Mouse (Mus musculus) hindbrain, embryonic 13.5 days (tissue): ENCODE measurements around the gene Gm8897. TPM values are rescaled to one million over a fixed set of nuclear protein-coding genes. Genes with fewer than 3 reads are reported as not detected.
"Not testable (repeated sequence)": the region's sequence is repeated elsewhere in the genome, so short reads cannot be mapped to it uniquely, and the experiment has no call there.

Experiments used
- ATAC-seq: fragments of 200-750 bp; cut with Nextera tagmentation; 2 replicates; pipeline ENCODE4 v1.8.0; 2017; ENCODE audit warnings: moderate TSS enrichment; ENCODE audit not compliant: low FRiP score
- H3K27ac ChIP-seq: fragments of 300-500 bp; sonication (generic); 2 replicates; pipeline ENCODE4 v1.5.1; 2015; ENCODE audit warnings: inconsistent platforms, mild to moderate bottlenecking, moderate library complexity
- H3K27me3 ChIP-seq: fragments of 300-500 bp; sonication (generic); 2 replicates; pipeline ENCODE4 v1.6.1; 2015; ENCODE audit warnings: mild to moderate bottlenecking, inconsistent platforms
- H3K36me3 ChIP-seq: fragments of 300-500 bp; sonication (generic); 2 replicates; pipeline ENCODE4 v1.6.1; 2015; ENCODE audit warnings: mild to moderate bottlenecking, inconsistent platforms
- H3K4me1 ChIP-seq: fragments of 300-500 bp; sonication (generic); replicated peaks from 2 replicates; pipeline ENCODE4 v1.6.1; 2015; ENCODE audit warnings: inconsistent platforms
- H3K4me2 ChIP-seq: fragments of 300-500 bp; sonication (generic); 2 replicates; pipeline ENCODE4 v1.6.1; 2015; ENCODE audit warnings: inconsistent platforms, mild to moderate bottlenecking, moderate library complexity
- H3K4me3 ChIP-seq: fragments of 300-500 bp; sonication (generic); 2 replicates; pipeline ENCODE4 v1.5.1; 2015; ENCODE audit warnings: mild to moderate bottlenecking, inconsistent platforms
- H3K9ac ChIP-seq: fragments of 300-500 bp; sonication (generic); 2 replicates; pipeline ENCODE4 v1.6.1; 2015; ENCODE audit warnings: mild to moderate bottlenecking, inconsistent platforms
- H3K9me3 ChIP-seq: fragments of 300-500 bp; sonication (generic); 2 replicates; pipeline ENCODE4 v1.6.1; 2016; ENCODE audit warnings: inconsistent platforms
- WGBS: fragments of 180-500 bp; shearing (Covaris S2); methylation state at CpG from one replicate; pipeline ENCODE4 v1.1.7; 2015; 5-methylcytosine and 5-hydroxymethylcytosine counted together
- polyA plus RNA-seq: library from polyadenylated mRNA; unstranded; fragments of >200 nt; fragmentation: Nextera tagmentation; extraction: Ambion mirVana; gene quantifications from 2 replicates; pipeline ENCODE4 v1.2.1, GENCODE M21; 2015

The Gm8897 gene
- not detected in 2 replicates for polyA plus RNA-seq

DNA sequence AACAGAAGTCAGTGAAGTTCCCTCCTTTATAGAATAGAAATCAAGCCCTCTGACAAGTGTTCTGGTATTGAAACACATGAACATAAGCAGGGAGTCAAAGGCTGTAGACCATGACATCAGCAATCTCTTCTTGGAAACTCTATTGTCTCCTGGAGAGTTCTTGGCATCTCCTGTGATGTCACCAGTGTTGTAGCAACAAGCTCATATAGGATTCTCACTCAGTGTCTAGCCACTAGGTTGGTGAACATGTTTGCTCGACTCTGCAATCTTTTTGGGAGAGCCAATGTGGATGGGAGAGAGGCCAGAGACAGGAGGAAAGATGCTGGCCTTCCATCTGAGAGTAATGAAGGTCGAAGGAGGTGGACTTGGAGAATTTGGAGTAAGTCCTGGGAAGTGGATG lies at the start of gene Gm8897:
Gene Gm8897, plus strand, starts transcription at position 301 of the 400 bp plus-strand sequence.
- H3K9ac ChIP-seq, H3K4me1 ChIP-seq, H3K4me3 ChIP-seq, H3K27ac ChIP-seq, H3K36me3 ChIP-seq, H3K9me3 ChIP-seq, H3K4me2 ChIP-seq, ATAC-seq, H3K27me3 ChIP-seq: not testable (repeated sequence)
- WGBS = 53% methylated on average over 2 of the region's 2 CpGs

DNA sequence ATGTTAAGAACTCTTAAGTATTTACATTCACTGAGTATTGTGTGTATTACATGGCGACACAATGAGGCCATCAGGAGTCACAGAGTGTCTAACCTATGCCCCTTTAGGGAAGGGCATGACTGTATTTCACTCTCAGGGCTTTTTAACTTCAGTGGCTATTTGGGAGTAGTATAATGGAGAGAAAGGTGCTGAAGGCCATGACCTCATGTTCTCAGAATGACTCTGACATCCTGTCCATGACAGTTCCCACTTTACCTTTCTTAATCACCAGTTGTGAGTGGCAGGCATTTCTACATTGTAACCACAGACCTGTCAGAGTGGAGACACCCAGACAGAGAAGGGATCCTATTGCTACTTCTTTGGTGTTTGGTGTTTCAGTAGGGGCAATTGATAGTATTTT lies 473 bp downstream of the Gm8897 start:
- 70% methylated on average over 1 of the region's 1 CpGs for WGBS
- not testable (repeated sequence) for H3K4me1 ChIP-seq, H3K36me3 ChIP-seq, H3K27ac ChIP-seq, H3K27me3 ChIP-seq, H3K9ac ChIP-seq, H3K4me3 ChIP-seq, H3K9me3 ChIP-seq, ATAC-seq, H3K4me2 ChIP-seq

Other genes starting within 250 kb of the Gm8897 start
- gene Gm5861, start 233.3 kb upstream of the Gm8897 start, polyA plus RNA-seq = not detected in 2 replicates
- gene Gm8890, start 160.4 kb upstream of the Gm8897 start, polyA plus RNA-seq = not detected in 2 replicates
- not detected in 2 replicates for gene Speer1, start 74.9 kb upstream of the Gm8897 start, polyA plus RNA-seq
- gene Gm8906, start 86.3 kb downstream of the Gm8897 start, polyA plus RNA-seq = not detected in 2 replicates
- gene Gm6460, start 178.5 kb downstream of the Gm8897 start, polyA plus RNA-seq = not detected in 2 replicates